Mouse (Mus musculus): Measurements from ENCODE around the gene Rab4b. TPM values are rescaled to one million over a fixed set of nuclear protein-coding genes. Genes with fewer than 3 reads are reported as not detected.

Rab4b gene
- polyA plus RNA-seq, 1 experiment: 56.3 TPM

GRCm38 (mm10) chr7:27212626-27213025 lies 33.9 kb upstream of the Rab4b start:
- Histone ChIP-seq H3K27me3 (ENCODE audit: control insufficient read depth, insufficient read depth, insufficient read length) (no peaks in the 10 kb centered on the region), H3ac (ENCODE audit: control insufficient read depth, insufficient read length) (no peak overlapping the region), H3K4me3 (no peak overlapping the region), H3K4me2 (ENCODE audit: low read depth) (no peak overlapping the region), H3K79me2 (ENCODE audit: control insufficient read depth, insufficient read depth) (no peaks in the 10 kb centered on the region), H3K36me3 (ENCODE audit: control insufficient read depth, insufficient read depth) (peaks cover 20% of the 10 kb centered on the region)
- TF ChIP-seq MYOG (IDR thresholded peaks at IDR 0.05; ENCODE audit: control insufficient read depth in 1 of 3, insufficient read depth in 1 of 3, insufficient read length in 2 of 3, low read depth in 2 of 3): no peak
- no peak for TF ChIP-seq MYOD1 (IDR thresholded peaks at IDR 0.05; ENCODE audit: control insufficient read depth in 1 of 3, insufficient read length in 2 of 3, low read depth in 2 of 3)
- TF ChIP-seq CEBPB (IDR thresholded peaks at IDR 0.05; ENCODE audit: insufficient read depth, poor library complexity, severe bottlenecking): no peak
- no peak for TF ChIP-seq TCF3 (IDR thresholded peaks at IDR 0.05; ENCODE audit: insufficient read length, low read depth)
- TF ChIP-seq MAX (IDR thresholded peaks at IDR 0.05; ENCODE audit: low read depth): no peak
- TF ChIP-seq POLR2A (IDR thresholded peaks at IDR 0.05; ENCODE audit: insufficient read length, low read depth): no peak
- TF ChIP-seq REST (IDR thresholded peaks at IDR 0.05; ENCODE audit: insufficient read depth, insufficient read length): no peak
- no peak for TF ChIP-seq SRF (IDR thresholded peaks at IDR 0.05; ENCODE audit: control insufficient read depth, insufficient read length, low read depth)
- no peak for TF ChIP-seq E2F4 (IDR thresholded peaks at IDR 0.05; ENCODE audit: insufficient read depth)
- no peak for TF ChIP-seq USF1 (IDR thresholded peaks at IDR 0.05; ENCODE audit: low read depth)
- TF ChIP-seq TCF12 (IDR thresholded peaks at IDR 0.05; ENCODE audit: insufficient read depth, poor library complexity, severe bottlenecking): no peak
- no peak for TF ChIP-seq POLR2AphosphoS2 (IDR thresholded peaks at IDR 0.05; ENCODE audit: insufficient read length, low read depth)

GRCm38 (mm10) chr7:27203730-27204449 lies 25.2 kb upstream of the Rab4b start:
- Histone ChIP-seq H3K4me3 (no peak overlapping the region), H3K4me2 (ENCODE audit: low read depth) (no peak overlapping the region), H3K36me3 (ENCODE audit: control insufficient read depth, insufficient read depth) (peaks cover 5% of the 10 kb centered on the region), H3ac (ENCODE audit: control insufficient read depth, insufficient read length) (no peak overlapping the region), H3K27me3 (ENCODE audit: control insufficient read depth, insufficient read depth, insufficient read length) (no peaks in the 10 kb centered on the region), H3K79me2 (ENCODE audit: control insufficient read depth, insufficient read depth) (no peaks in the 10 kb centered on the region)
- TF ChIP-seq MYOD1 (IDR thresholded peaks at IDR 0.05; ENCODE audit: control insufficient read depth in 1 of 3, insufficient read length in 2 of 3, low read depth in 2 of 3): no peak
- TF ChIP-seq SRF (IDR thresholded peaks at IDR 0.05; ENCODE audit: control insufficient read depth, insufficient read length, low read depth): no peak
- TF ChIP-seq E2F4 (IDR thresholded peaks at IDR 0.05; ENCODE audit: insufficient read depth): no peak
- no peak for TF ChIP-seq CEBPB (IDR thresholded peaks at IDR 0.05; ENCODE audit: insufficient read depth, poor library complexity, severe bottlenecking)
- no peak for TF ChIP-seq TCF3 (IDR thresholded peaks at IDR 0.05; ENCODE audit: insufficient read length, low read depth)
- TF ChIP-seq REST (IDR thresholded peaks at IDR 0.05; ENCODE audit: insufficient read depth, insufficient read length): no peak
- TF ChIP-seq USF1 (IDR thresholded peaks at IDR 0.05; ENCODE audit: low read depth): no peak
- TF ChIP-seq TCF12 (IDR thresholded peaks at IDR 0.05; ENCODE audit: insufficient read depth, poor library complexity, severe bottlenecking): no peak
- TF ChIP-seq MAX (IDR thresholded peaks at IDR 0.05; ENCODE audit: low read depth): no peak
- no peak for TF ChIP-seq POLR2A (IDR thresholded peaks at IDR 0.05; ENCODE audit: insufficient read length, low read depth)
- no peak for TF ChIP-seq POLR2AphosphoS2 (IDR thresholded peaks at IDR 0.05; ENCODE audit: insufficient read length, low read depth)
- TF ChIP-seq MYOG (IDR thresholded peaks at IDR 0.05; ENCODE audit: control insufficient read depth in 1 of 3, insufficient read depth in 1 of 3, insufficient read length in 2 of 3, low read depth in 2 of 3): no peak

- no peaks in the 10 kb centered on the region for H3K27me3 ChIP-seq (ENCODE audit: control insufficient read depth, insufficient read depth, insufficient read length)
- peaks cover 17% of the 10 kb centered on the region for H3K79me2 ChIP-seq (ENCODE audit: control insufficient read depth, insufficient read depth)
- H3K4me3 ChIP-seq: no peak overlapping the region
- TF ChIP-seq MYOD1 (IDR thresholded peaks at IDR 0.05; ENCODE audit: control insufficient read depth in 1 of 3, insufficient read length in 2 of 3, low read depth in 2 of 3) (no peak), E2F4 (IDR thresholded peaks at IDR 0.05; ENCODE audit: insufficient read depth) (no peak), TCF3 (IDR thresholded peaks at IDR 0.05; ENCODE audit: insufficient read length, low read depth) (no peak), USF1 (IDR thresholded peaks at IDR 0.05; ENCODE audit: low read depth) (no peak), POLR2AphosphoS2 (IDR thresholded peaks at IDR 0.05; ENCODE audit: insufficient read length, low read depth) (no peak), CEBPB (IDR thresholded peaks at IDR 0.05; ENCODE audit: insufficient read depth, poor library complexity, severe bottlenecking) (no peak)
- H3ac ChIP-seq (ENCODE audit: control insufficient read depth, insufficient read length): no peak overlapping the region
- peaks cover 4% of the 10 kb centered on the region for H3K36me3 ChIP-seq (ENCODE audit: control insufficient read depth, insufficient read depth)
- H3K4me2 ChIP-seq (ENCODE audit: low read depth): no peak overlapping the region
Observed at GRCm38 (mm10) chr7:27198779-27199178, 20.1 kb upstream of the Rab4b start.

- no peak overlapping the region for H3K4me3 ChIP-seq
- no peak overlapping the region for H3K4me2 ChIP-seq (ENCODE audit: low read depth)
- no peak overlapping the region for H3ac ChIP-seq (ENCODE audit: control insufficient read depth, insufficient read length)
- peaks cover 4% of the 10 kb centered on the region for H3K36me3 ChIP-seq (ENCODE audit: control insufficient read depth, insufficient read depth)
- TF ChIP-seq USF1 (IDR thresholded peaks at IDR 0.05; ENCODE audit: low read depth) (no peak), REST (IDR thresholded peaks at IDR 0.05; ENCODE audit: insufficient read depth, insufficient read length) (no peak), CEBPB (IDR thresholded peaks at IDR 0.05; ENCODE audit: insufficient read depth, poor library complexity, severe bottlenecking) (no peak), POLR2AphosphoS2 (IDR thresholded peaks at IDR 0.05; ENCODE audit: insufficient read length, low read depth) (no peak), TCF3 (IDR thresholded peaks at IDR 0.05; ENCODE audit: insufficient read length, low read depth) (no peak), MYOD1 (IDR thresholded peaks at IDR 0.05; ENCODE audit: control insufficient read depth in 1 of 3, insufficient read length in 2 of 3, low read depth in 2 of 3) (no peak), MAX (IDR thresholded peaks at IDR 0.05; ENCODE audit: low read depth) (no peak)
- no peaks in the 10 kb centered on the region for H3K27me3 ChIP-seq (ENCODE audit: control insufficient read depth, insufficient read depth, insufficient read length)
- peaks cover 21% of the 10 kb centered on the region for H3K79me2 ChIP-seq (ENCODE audit: control insufficient read depth, insufficient read depth)
Observed at GRCm38 (mm10) chr7:27198355-27198754, 19.7 kb upstream of the Rab4b start.

GRCm38 (mm10) chr7:27197634-27198033 lies 18.9 kb upstream of the Rab4b start:
- no peak overlapping the region for H3ac ChIP-seq (ENCODE audit: control insufficient read depth, insufficient read length)
- H3K27me3 ChIP-seq (ENCODE audit: control insufficient read depth, insufficient read depth, insufficient read length): no peaks in the 10 kb centered on the region
- H3K4me3 ChIP-seq: no peak overlapping the region
- H3K36me3 ChIP-seq (ENCODE audit: control insufficient read depth, insufficient read depth): peaks cover 6% of the 10 kb centered on the region
- TF ChIP-seq E2F4 (IDR thresholded peaks at IDR 0.05; ENCODE audit: insufficient read depth) (no peak), CEBPB (IDR thresholded peaks at IDR 0.05; ENCODE audit: insufficient read depth, poor library complexity, severe bottlenecking) (no peak), TCF3 (IDR thresholded peaks at IDR 0.05; ENCODE audit: insufficient read length, low read depth) (no peak), TCF12 (IDR thresholded peaks at IDR 0.05; ENCODE audit: insufficient read depth, poor library complexity, severe bottlenecking) (no peak), MAX (IDR thresholded peaks at IDR 0.05; ENCODE audit: low read depth) (no peak), USF1 (IDR thresholded peaks at IDR 0.05; ENCODE audit: low read depth) (no peak)
- no peak overlapping the region for H3K4me2 ChIP-seq (ENCODE audit: low read depth)
- peaks cover 28% of the 10 kb centered on the region for H3K79me2 ChIP-seq (ENCODE audit: control insufficient read depth, insufficient read depth)
